Mouse (Mus musculus) kidney, embryonic 16.5 days (tissue): ENCODE data around the gene Kank1. TPM values are rescaled to one million over a fixed set of nuclear protein-coding genes. Genes with fewer than 3 reads are reported as not detected.
A peak's percentile ranks its signal among the peaks of the same experiment; 100 is the strongest.

Experiments used
- ATAC-seq: fragments of 200-750 bp; cut with Nextera tagmentation; 2 replicates; pipeline ENCODE4 v1.8.0; 2017; ENCODE audit warnings: moderate TSS enrichment; ENCODE audit not compliant: low FRiP score, low TSS enrichment
- H3K27ac ChIP-seq: fragments of 300-500 bp; sonication (generic); 2 replicates; pipeline ENCODE4 v1.5.1; 2014; ENCODE audit warnings: low read length
- H3K27me3 ChIP-seq: fragments of 300-500 bp; sonication (generic); 2 replicates; pipeline ENCODE4 v1.6.1; 2014; ENCODE audit warnings: low read length, control low read depth, mixed read lengths; ENCODE audit not compliant: insufficient read depth
- H3K36me3 ChIP-seq: fragments of 300-500 bp; sonication (generic); 2 replicates; pipeline ENCODE4 v1.6.1; 2014; ENCODE audit warnings: low read length, control low read depth, mixed read lengths; ENCODE audit not compliant: insufficient read depth
- H3K4me1 ChIP-seq: fragments of 300-500 bp; sonication (generic); 2 replicates; pipeline ENCODE4 v1.6.1; 2014; ENCODE audit warnings: low read length, control low read depth, mixed read lengths; ENCODE audit not compliant: insufficient read depth
- H3K4me2 ChIP-seq: fragments of 300-500 bp; sonication (generic); replicated peaks from 2 replicates; pipeline ENCODE4 v1.6.1; 2014; ENCODE audit warnings: low read depth, low read length
- H3K4me3 ChIP-seq: fragments of 300-500 bp; sonication (generic); 2 replicates; pipeline ENCODE4 v1.5.1; 2014; ENCODE audit warnings: mild to moderate bottlenecking, low read length
- H3K9ac ChIP-seq: fragments of 300-500 bp; sonication (generic); replicated peaks from 2 replicates; pipeline ENCODE4 v1.6.1; 2014; ENCODE audit warnings: low read length
- H3K9me3 ChIP-seq: fragments of 300-500 bp; sonication (generic); 2 replicates; pipeline ENCODE4 v1.6.1; 2016; ENCODE audit warnings: low read length, control low read depth
- WGBS: fragments of 180-500 bp; shearing (Covaris S2); extraction: QIAGEN DNeasy Blood & Tissue Kit; methylation state at CpG from one replicate; pipeline ENCODE4 v1.1.7; 2014; 5-methylcytosine and 5-hydroxymethylcytosine counted together
- polyA plus RNA-seq: library from polyadenylated mRNA; unstranded; fragments of >200 nt; fragmentation: Nextera tagmentation; extraction: Ambion mirVana; gene quantifications from 2 replicates; pipeline ENCODE4 v1.2.1, GENCODE M21; 2015

The Kank1 gene
- 30.9 and 32.8 TPM in 2 replicates for polyA plus RNA-seq

DNA sequence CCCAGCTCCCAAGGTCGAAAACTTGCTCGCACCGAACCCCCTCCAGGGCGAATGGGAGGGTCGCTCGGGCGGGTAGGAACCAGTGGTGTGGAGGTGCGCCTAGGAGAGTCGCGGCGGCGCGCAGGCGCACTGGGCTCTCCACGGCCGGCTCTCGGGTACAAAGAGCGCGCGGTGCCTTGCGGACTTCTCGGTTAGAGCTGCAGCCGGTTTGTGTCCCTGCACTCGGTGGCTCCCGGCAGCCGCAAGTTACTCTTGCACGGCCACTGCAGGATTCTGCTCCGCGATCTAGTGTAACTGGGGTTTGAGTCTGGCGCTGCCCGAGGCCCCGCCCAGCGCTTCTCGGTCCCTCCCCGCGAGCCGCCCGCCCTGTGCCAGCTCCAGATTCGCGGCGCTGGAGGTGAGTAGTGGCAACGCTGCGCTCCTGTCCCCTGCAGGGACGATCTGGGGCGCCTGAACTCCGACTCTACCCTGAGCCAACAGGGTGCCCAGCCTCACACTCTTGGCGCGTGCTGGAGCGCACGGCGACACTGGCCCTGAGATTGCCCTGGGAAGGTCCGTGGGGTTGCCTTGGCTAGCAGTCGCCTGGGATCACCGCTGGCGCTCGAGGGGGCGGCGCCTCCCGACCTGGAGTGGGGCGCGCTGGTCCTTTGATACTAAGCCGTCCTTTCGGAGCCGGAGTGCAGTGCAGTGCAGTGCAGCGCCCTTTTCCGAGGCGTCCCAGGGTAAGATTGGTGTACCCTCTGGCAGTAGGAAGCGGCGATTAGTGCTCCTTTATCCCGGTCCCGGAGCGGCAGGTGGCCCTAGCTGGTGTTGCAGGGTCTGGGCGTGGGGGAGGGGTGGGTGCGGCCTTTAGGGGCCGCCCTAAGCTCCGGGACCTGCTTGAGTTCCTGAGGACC, at the start of gene Kank1:
Kank1 (plus strand) TSS at position 380 of the 896 bp plus-strand sequence.
- under 1% methylated on average over 74 of the region's 76 CpGs for WGBS
- Histone ChIP-seq H3K4me3 (peak within 1 kb of the TSS; percentile 63), H3K4me2 (peak within 1 kb of the TSS; percentile 96), H3K27ac (peak within 1 kb of the TSS; percentile 83), H3K4me1 (peaks cover 8% of the 10 kb centered on the region; the same call in 1 of the 2 replicates), H3K9me3 (no peaks in the 10 kb centered on the region; the same call in 1 of the 2 replicates), H3K36me3 (no peaks in the 10 kb centered on the region), H3K27me3 (peaks cover 14% of the 10 kb centered on the region; the same call in 1 of the 2 replicates), H3K9ac (peak within 1 kb of the TSS; percentile 74)
- peak; percentile 93 for ATAC-seq

DNA sequence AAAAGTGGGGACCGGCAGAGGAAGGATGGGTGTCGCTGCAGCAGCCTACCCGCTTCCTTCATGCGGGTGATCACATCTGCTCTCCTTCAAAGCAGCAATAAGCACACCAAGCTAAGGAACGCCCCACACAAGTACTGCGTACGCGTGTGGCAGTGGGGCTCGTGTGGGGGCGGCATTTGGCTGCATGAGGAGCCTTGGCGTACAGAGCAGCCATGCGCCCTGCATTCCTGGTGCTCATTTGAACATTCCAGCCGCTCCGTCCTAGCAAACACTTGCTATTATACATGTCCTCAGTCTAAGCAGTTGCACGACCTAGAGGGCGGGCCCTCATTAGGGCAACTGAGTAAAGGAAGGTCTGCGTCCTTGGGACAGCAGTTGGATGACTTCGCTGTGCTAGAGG, 49.1 kb upstream of the Kank1 start:
- peak; percentile 74 for ATAC-seq

DNA sequence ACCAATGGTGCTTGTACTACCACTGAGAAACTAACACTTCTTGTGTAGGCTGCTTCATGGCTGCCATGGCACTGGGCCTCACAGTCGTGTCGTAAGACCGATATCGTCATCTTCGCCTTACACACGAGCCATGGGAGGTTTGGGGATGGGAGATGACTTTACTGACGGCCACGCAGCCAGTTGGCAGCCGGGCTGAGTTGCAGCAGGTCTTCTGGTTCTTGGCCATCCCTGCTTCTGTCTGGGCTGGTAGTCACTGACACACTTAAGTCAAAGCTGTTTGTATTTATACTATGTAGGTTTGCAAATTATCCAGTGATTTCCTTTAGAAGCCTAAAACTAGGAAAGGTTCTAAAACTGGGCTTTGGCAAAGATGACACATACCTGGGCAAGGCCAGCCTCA, 43.0 kb upstream of the Kank1 start:
- Histone ChIP-seq H3K27ac (no peak overlapping the region), H3K4me1 (no peaks in the 10 kb centered on the region), H3K27me3 (no peaks in the 10 kb centered on the region), H3K4me2 (no peak overlapping the region), H3K9me3 (no peaks in the 10 kb centered on the region; the same call in 1 of the 2 replicates), H3K36me3 (no peaks in the 10 kb centered on the region), H3K9ac (no peak overlapping the region), H3K4me3 (no peak overlapping the region)
- ATAC-seq = no peak
- WGBS = 96% methylated on average over 9 of the region's 9 CpGs

More for the DNA sequence above, 49.1 kb upstream of the Kank1 start:
- Histone ChIP-seq H3K4me3 (no peak overlapping the region), H3K27me3 (no peaks in the 10 kb centered on the region), H3K36me3 (no peaks in the 10 kb centered on the region), H3K27ac (no peak overlapping the region; the same call in 1 of the 2 replicates), H3K9ac (no peak overlapping the region), H3K4me2 (0 out of 2 replicates have a peak overlapping the region, but pooled peaks have one; percentile 8), H3K9me3 (no peaks in the 10 kb centered on the region), H3K4me1 (peaks cover 29% of the 10 kb centered on the region)
- WGBS = 56% methylated on average over 18 of the region's 18 CpGs

DNA sequence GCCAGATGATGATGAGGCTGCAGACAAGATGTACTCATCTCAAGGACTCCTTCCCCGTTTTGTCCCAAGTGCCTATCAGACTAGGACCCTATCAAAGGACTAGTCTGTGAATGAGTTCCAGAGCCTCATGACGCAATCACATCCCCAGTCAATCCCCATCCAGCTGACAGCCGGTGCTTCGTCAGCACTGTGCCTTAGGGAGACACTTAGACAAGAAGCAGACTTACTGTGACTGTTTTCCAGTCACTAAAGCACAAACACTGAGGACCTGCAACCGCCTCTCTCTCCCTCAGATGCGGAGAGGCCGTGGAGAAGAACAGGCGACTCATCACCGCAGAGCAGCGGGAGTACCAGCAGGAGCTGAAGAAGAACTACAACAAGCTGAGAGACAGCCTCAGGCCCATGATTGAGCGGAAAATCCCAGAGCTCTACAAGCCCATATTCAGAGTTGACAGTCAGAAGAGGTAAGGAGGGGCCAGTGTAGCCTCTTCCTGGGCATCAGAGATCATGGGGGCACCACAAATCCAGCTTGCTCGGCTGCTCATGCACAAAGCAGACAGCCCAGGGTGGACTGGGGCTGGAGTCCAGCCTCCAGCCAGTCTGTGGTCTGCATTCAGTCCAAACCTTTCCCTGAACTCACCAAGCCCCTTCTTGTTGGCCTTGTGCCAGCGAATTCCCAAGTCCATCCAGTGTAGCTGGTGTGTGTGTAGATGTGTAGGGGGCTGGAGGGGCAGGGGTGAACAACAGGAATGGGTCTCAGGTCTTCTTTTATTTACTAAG, 36.5 kb upstream of the Kank1 start:
- H3K27me3 ChIP-seq = no peaks in the 10 kb centered on the region
- peak; percentile 91 for ATAC-seq
- no peak overlapping the region for H3K4me2 ChIP-seq
- H3K9me3 ChIP-seq = no peaks in the 10 kb centered on the region
- H3K36me3 ChIP-seq = no peaks in the 10 kb centered on the region
- no peak overlapping the region for H3K4me3 ChIP-seq
- no peak overlapping the region for H3K9ac ChIP-seq
- peaks cover 15% of the 10 kb centered on the region; the same call in 1 of the 2 replicates for H3K4me1 ChIP-seq
- WGBS = 49% methylated on average over 13 of the region's 13 CpGs
- peak overlapping the region; percentile 75 for H3K27ac ChIP-seq

DNA sequence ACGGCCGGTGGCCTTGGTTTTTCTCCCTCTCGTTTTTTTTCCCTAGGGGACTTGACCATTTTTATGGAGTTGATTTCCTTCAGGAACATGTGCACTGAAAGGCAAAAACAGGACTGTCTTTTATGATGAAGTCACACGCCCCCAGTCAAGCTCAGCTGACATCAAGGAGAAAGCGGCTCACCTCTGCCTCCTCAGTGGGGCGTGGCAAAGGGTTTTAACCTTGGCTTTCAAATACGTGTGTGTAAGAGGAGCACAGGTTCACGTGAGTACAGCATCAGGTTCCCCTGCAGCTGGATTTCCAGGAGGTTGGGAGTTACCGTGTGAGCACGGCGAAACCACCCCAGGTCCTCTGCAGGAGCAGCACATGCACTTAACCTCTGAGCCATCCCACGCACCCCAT, 33.7 kb upstream of the Kank1 start:
- Histone ChIP-seq H3K27ac (no peak overlapping the region), H3K4me2 (no peak overlapping the region), H3K27me3 (no peaks in the 10 kb centered on the region), H3K36me3 (no peaks in the 10 kb centered on the region), H3K9ac (no peak overlapping the region), H3K4me1 (peaks cover 28% of the 10 kb centered on the region), H3K9me3 (no peaks in the 10 kb centered on the region), H3K4me3 (no peak overlapping the region)
- ATAC-seq = no peak
- WGBS = 32% methylated on average over 12 of the region's 12 CpGs

DNA sequence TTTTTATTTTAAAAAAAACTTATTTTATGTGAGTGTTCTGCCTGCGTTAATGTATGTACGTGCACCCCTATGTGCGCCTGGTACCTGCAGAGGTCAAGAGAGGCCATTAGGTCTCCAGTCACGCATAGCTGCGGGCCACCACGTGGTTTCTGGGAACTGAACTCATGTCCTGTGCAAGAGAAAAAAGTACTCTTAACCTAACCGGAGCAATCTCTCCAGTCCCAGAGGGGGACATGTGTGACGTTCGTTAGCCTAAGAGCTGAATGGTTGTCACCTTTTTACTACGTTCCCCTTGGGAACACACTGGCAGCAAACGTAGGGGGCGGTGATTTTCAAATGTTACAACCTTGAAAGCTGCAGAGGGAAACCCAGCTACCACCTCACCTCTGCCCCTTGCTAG, 29.8 kb upstream of the Kank1 start:
- Histone ChIP-seq H3K4me1 (peaks cover 29% of the 10 kb centered on the region), H3K27me3 (no peaks in the 10 kb centered on the region), H3K9me3 (no peaks in the 10 kb centered on the region), H3K4me3 (no peak overlapping the region), H3K9ac (no peak overlapping the region), H3K4me2 (no peak overlapping the region), H3K27ac (no peak overlapping the region), H3K36me3 (no peaks in the 10 kb centered on the region)
- 53% methylated on average over 12 of the region's 12 CpGs for WGBS
- no peak for ATAC-seq

DNA sequence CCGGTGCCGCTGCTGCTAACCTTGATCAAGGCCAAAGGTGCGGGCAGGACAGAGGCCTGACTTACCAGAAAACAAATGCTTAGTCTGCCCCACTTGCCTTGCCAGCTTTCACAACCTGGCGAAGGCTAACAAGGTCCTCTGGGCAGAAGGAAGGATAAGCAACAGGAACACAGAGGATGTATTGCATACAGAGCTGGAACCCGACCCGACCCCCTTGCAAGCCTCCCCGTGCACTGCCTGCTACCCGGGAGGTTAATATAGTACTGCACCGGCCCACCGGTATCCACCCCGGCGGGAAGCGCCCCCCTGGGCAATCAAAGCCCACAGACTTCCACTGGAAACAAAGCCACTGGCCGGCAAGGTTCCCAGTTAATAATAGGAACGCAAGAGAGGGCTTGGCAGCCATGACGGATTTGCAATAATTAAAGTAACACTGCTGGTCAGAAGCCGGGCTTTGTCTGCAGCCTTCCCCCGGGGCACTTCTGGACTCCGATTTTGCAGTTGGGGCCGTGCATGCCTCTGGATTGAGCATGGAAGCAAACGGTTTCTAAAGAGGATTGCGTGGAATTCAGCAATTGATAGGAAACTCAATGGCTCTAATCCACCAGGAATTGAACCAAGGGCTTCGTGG, 28.9 kb upstream of the Kank1 start:
- H3K4me2 ChIP-seq = peak overlapping the region; percentile 31; the same call in 1 of the 2 replicates
- no peak overlapping the region; the same call in 1 of the 2 replicates for H3K4me3 ChIP-seq
- no peaks in the 10 kb centered on the region for H3K27me3 ChIP-seq
- no peak; the same call in 1 of the 2 replicates for ATAC-seq
- peaks cover 26% of the 10 kb centered on the region for H3K4me1 ChIP-seq
- WGBS = 14% methylated on average over 23 of the region's 23 CpGs
- H3K36me3 ChIP-seq = no peaks in the 10 kb centered on the region
- peak overlapping the region; percentile 30 for H3K27ac ChIP-seq
- H3K9ac ChIP-seq = peak overlapping the region; percentile 37
- peaks cover 3% of the 10 kb centered on the region; the same call in 1 of the 2 replicates for H3K9me3 ChIP-seq

DNA sequence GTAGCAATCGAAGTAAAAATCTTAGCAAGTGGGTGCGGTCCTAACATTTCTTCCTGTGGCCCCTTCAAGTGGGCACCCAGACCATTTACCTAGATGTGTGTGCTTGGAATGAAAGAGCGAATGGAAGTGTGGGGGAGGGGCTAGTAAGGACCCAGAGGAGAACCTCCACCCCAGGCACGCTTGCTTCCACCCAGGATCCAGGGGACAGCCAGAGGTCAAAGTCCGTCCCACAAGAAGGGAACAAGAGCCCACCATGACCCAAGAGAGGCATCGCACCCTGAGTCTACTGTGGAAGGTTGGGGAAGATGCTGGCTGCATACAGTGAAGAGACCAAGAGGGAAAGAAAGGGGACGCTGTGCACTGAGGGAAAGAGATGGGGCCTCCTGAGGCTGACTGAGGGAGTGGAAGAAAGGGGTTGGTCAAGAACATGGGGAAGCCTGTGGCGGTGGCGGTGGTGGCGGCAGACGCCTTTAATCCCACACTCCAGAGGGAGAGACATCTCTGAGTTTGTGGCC, 28.1 kb upstream of the Kank1 start:
- Histone ChIP-seq H3K4me3 (no peak overlapping the region), H3K9ac (no peak overlapping the region), H3K4me2 (no peak overlapping the region), H3K27me3 (no peaks in the 10 kb centered on the region), H3K4me1 (peaks cover 25% of the 10 kb centered on the region), H3K36me3 (no peaks in the 10 kb centered on the region), H3K9me3 (peaks cover 10% of the 10 kb centered on the region; the same call in 1 of the 2 replicates), H3K27ac (no peak overlapping the region)
- 81% methylated on average over 11 of the region's 11 CpGs for WGBS
- ATAC-seq = no peak

DNA sequence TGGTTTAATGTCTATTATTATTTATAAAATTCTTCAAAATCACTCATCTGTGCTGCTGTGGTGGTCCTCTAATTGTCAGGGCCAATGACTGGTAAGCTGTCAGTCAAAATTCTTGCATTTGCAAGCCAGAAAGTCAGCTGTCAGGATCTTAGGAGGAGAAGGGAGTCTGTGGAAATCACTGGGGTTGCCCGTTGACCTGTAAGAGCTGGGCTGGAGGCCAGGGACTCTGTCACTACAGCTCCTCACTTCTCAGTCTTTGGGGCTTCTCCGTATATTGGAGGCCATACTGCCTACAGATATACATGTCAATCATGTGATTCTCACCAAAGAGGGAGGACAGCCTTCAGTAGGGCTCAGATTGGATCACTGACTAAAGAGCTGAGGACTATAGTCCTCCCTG, 16.2 kb upstream of the Kank1 start:
- Histone ChIP-seq H3K27me3 (no peaks in the 10 kb centered on the region), H3K4me2 (no peak overlapping the region), H3K4me3 (no peak overlapping the region), H3K9ac (no peak overlapping the region), H3K27ac (peak overlapping the region; percentile 57; the same call in 1 of the 2 replicates), H3K36me3 (no peaks in the 10 kb centered on the region), H3K9me3 (0 out of 2 replicates have a peak, but pooled peaks cover 2% of the 10 kb centered on the region), H3K4me1 (peaks cover 10% of the 10 kb centered on the region; the same call in 1 of the 2 replicates)
- 55% methylated on average over 2 of the region's 2 CpGs for WGBS
- ATAC-seq = no peak
